Mouse (Mus musculus) kidney, adult 2 months (tissue): ENCODE data around the gene Lipm. TPM values are rescaled to one million over a fixed set of nuclear protein-coding genes. Genes with fewer than 3 reads are reported as not detected.

Experiments
- DNase-seq: peaks from one replicate; pipeline ENCODE4 v3.0.0; 2021
- H3K27ac ChIP-seq: fragments of 200-500 bp; 2 replicates; pipeline ENCODE4 v1.5.1; 2012; ENCODE audit warnings: low read depth, low read length, control low read depth, inconsistent platforms; ENCODE audit not compliant: insufficient read depth
- H3K27me3 ChIP-seq: fragments of 200-500 bp; replicated peaks from 2 replicates; pipeline ENCODE4 v1.6.1; 2012; ENCODE audit warnings: mild to moderate bottlenecking, moderate library complexity, low read length, inconsistent platforms; ENCODE audit not compliant: control insufficient read depth, insufficient read depth
- H3K36me3 ChIP-seq: fragments of 200-500 bp; 2 replicates; pipeline ENCODE4 v1.6.1; 2012; ENCODE audit warnings: mild to moderate bottlenecking, moderate library complexity, low read length, inconsistent platforms; ENCODE audit not compliant: control insufficient read depth, insufficient read depth
- H3K4me1 ChIP-seq: fragments of 200-500 bp; 2 replicates; pipeline ENCODE4 v1.6.1; 2011; ENCODE audit warnings: low read length; ENCODE audit not compliant: control insufficient read depth, insufficient read depth
- H3K4me3 ChIP-seq: fragments of 200-500 bp; 2 replicates; pipeline ENCODE4 v1.5.1; 2011; ENCODE audit warnings: mild to moderate bottlenecking, low read depth, low read length, control low read depth; ENCODE audit not compliant: insufficient read depth
- CTCF ChIP-seq: fragments of 200-500 bp; conservative IDR thresholded peaks from 2 replicates; pipeline ENCODE4 v1.5.1; 2011; ENCODE audit warnings: low read depth, mild to moderate bottlenecking, control low read depth, low read length, moderate library complexity, mixed read lengths; ENCODE audit not compliant: insufficient read depth, insufficient read length
- POLR2A ChIP-seq: fragments of 200-500 bp; IDR thresholded peaks from one replicate; pipeline ENCODE4 v1.6.1; 2011; ENCODE audit warnings: low read depth, low read length, control low read depth
- WGBS: fragments of 180-500 bp; shearing (Covaris S2); methylation state at CpG from one replicate; pipeline ENCODE4 v1.1.7; 2018; 5-methylcytosine and 5-hydroxymethylcytosine counted together
- polyA plus RNA-seq: library from polyadenylated mRNA; depleted of rRNA; stranded (reverse); fragments of >200 nt; gene quantifications from 2 replicates; pipeline ENCODE4 v1.2.3, GENCODE M21; 2012

Gene Lipm
- polyA plus RNA-seq, 1 experiment: not detected

- Histone ChIP-seq H3K27me3 (no peaks in the 10 kb centered on the region), H3K4me3 (no peak overlapping the region), H3K4me1 (no peaks in the 10 kb centered on the region), H3K27ac (no peak overlapping the region), H3K36me3 (no peaks in the 10 kb centered on the region)
- DNase-seq: peak; percentile 71
- TF ChIP-seq POLR2A (no peak), CTCF (no peak)
- WGBS: 31% methylated on average over 3 of the region's 3 CpGs
Measured at GRCm38 (mm10) chr19:34089011-34089680, 11.6 kb upstream of the Lipm start.

GRCm38 (mm10) chr19:34095381-34095780 is 5.4 kb upstream of the Lipm start:
- DNase-seq: no peak
- H3K27ac ChIP-seq: no peak overlapping the region
- peaks cover 5% of the 10 kb centered on the region; the same call in 1 of the 2 replicates for H3K4me1 ChIP-seq
- TF ChIP-seq POLR2A (no peak), CTCF (no peak)
- WGBS: 73% methylated on average over 5 of the region's 5 CpGs
- no peaks in the 10 kb centered on the region for H3K36me3 ChIP-seq
- H3K27me3 ChIP-seq: no peaks in the 10 kb centered on the region
- no peak overlapping the region for H3K4me3 ChIP-seq

- WGBS: 57% methylated on average over 1 of the region's 1 CpGs
- TF ChIP-seq POLR2A (no peak), CTCF (no peak)
- Histone ChIP-seq H3K4me3 (no peak overlapping the region), H3K27me3 (no peaks in the 10 kb centered on the region), H3K4me1 (peaks cover 5% of the 10 kb centered on the region; the same call in 1 of the 2 replicates), H3K27ac (no peak overlapping the region), H3K36me3 (no peaks in the 10 kb centered on the region)
- no peak for DNase-seq
Measured at GRCm38 (mm10) chr19:34096228-34096627, 4.5 kb upstream of the Lipm start.

GRCm38 (mm10) chr19:34101888-34102287 is 1.2 kb downstream of the Lipm start:
- TF ChIP-seq POLR2A: no peak
- TF ChIP-seq CTCF: no peak
- H3K27me3 ChIP-seq: no peaks in the 10 kb centered on the region
- no peaks in the 10 kb centered on the region for H3K36me3 ChIP-seq
- 89% methylated on average over 7 of the region's 7 CpGs for WGBS
- no peak overlapping the region for H3K27ac ChIP-seq
- peaks cover 5% of the 10 kb centered on the region; the same call in 1 of the 2 replicates for H3K4me1 ChIP-seq
- H3K4me3 ChIP-seq: no peak overlapping the region
- DNase-seq: no peak

GRCm38 (mm10) chr19:34104841-34105240 is 4.1 kb downstream of the Lipm start:
- TF ChIP-seq CTCF (no peak), POLR2A (no peak)
- no peaks in the 10 kb centered on the region for H3K27me3 ChIP-seq
- no peak overlapping the region for H3K4me3 ChIP-seq
- no peak for DNase-seq
- peaks cover 4% of the 10 kb centered on the region; the same call in 1 of the 2 replicates for H3K4me1 ChIP-seq
- WGBS: 93% methylated on average over 3 of the region's 3 CpGs
- no peak overlapping the region for H3K27ac ChIP-seq
- H3K36me3 ChIP-seq: no peaks in the 10 kb centered on the region

GRCm38 (mm10) chr19:34119102-34119501 is 18.4 kb downstream of the Lipm start:
- H3K4me1 ChIP-seq: no peaks in the 10 kb centered on the region
- no peak for DNase-seq
- WGBS: 70% methylated on average over 1 of the region's 1 CpGs

GRCm38 (mm10) chr19:34119653-34120052 is 18.9 kb downstream of the Lipm start:
- WGBS: 56% methylated on average over 4 of the region's 4 CpGs
- no peaks in the 10 kb centered on the region for H3K27me3 ChIP-seq
- H3K4me1 ChIP-seq: no peaks in the 10 kb centered on the region

More at GRCm38 (mm10) chr19:34119102-34119501, 18.4 kb downstream of the Lipm start:
- Histone ChIP-seq H3K27me3 (no peaks in the 10 kb centered on the region), H3K27ac (no peak overlapping the region), H3K36me3 (no peaks in the 10 kb centered on the region), H3K4me3 (no peak overlapping the region)
- TF ChIP-seq CTCF (no peak), POLR2A (no peak)

More at GRCm38 (mm10) chr19:34119653-34120052, 18.9 kb downstream of the Lipm start:
- Histone ChIP-seq H3K36me3 (no peaks in the 10 kb centered on the region), H3K4me3 (no peak overlapping the region), H3K27ac (no peak overlapping the region)
- TF ChIP-seq POLR2A: no peak
- no peak for TF ChIP-seq CTCF
- DNase-seq: no peak
